1 mouse cellular context compared by ENCODE assay signal in the genomic region with DNA sequence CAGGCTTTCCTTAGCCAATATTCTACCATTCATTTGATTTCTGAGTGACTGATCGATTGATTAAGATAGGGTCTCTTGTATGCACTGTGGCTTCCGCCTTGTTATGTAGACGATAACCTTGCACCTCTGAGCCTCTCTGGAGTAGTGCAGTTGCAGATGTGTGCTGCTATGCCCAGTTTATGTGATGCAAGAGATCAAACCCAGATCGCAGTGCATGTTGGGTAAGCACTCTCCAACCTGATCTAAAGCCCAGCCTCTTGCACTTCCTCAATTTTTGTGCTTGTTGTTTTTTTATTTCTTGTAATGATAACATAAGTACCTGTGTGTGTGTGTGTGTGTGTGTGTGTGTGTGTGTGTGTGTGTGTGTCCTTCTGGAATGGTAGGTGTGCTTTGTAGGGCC.
TF ChIP-seq lines count a peak whose summit lies in the region.

No protein-coding gene starts in this region.

TF ChIP-seq in MEL, 35 proteins besides CTCF, POLR2A, EP300 and RAD21 (continued from another document):
- TF ChIP-seq MEF2A (IDR thresholded peaks at IDR 0.05; ENCODE audit: extremely low read depth, insufficient replicate concordance, low read depth, low read length, poor library complexity, severe bottlenecking) = no peak
- TF ChIP-seq GATA1 (IDR thresholded peaks at IDR 0.05; ENCODE audit: low read depth, low read length) = peak; percentile 53; the same call in 1 of the 2 replicates
- TF ChIP-seq ZNF384 (IDR thresholded peaks at IDR 0.05; ENCODE audit: low read depth, low read length) = peak; percentile 89
- peak; percentile 53; the same call in 1 of the 2 replicates for TF ChIP-seq MAZ (IDR thresholded peaks at IDR 0.05; ENCODE audit: low read depth, low read length)
- no peak for TF ChIP-seq ZC3H11A (IDR thresholded peaks at IDR 0.05; ENCODE audit: low read depth, low read length)
- TF ChIP-seq KAT2A (conservative IDR thresholded peaks at IDR 0.05; ENCODE audit: low read depth, low read length) = peak; percentile 37; the same call in 1 of the 2 replicates
- peak; percentile 36; the same call in 1 of the 2 replicates for TF ChIP-seq ZMIZ1 (IDR thresholded peaks at IDR 0.05; ENCODE audit: low read depth, low read length)
- TF ChIP-seq MAFK (IDR thresholded peaks at IDR 0.05; ENCODE audit: borderline replicate concordance, low read depth, low read length) = 0 out of 2 replicates have a peak, but pooled peaks have one; percentile 27
- 0 out of 2 replicates have a peak, but pooled peaks have one; percentile 57 for TF ChIP-seq E2F4 (IDR thresholded peaks at IDR 0.05; ENCODE audit: borderline replicate concordance, low read depth, low read length)
- TF ChIP-seq CHD1 (IDR thresholded peaks at IDR 0.05; ENCODE audit: low read depth, low read length) = no peak
- TF ChIP-seq SIN3A (IDR thresholded peaks at IDR 0.05; ENCODE audit: low read length) = peak; percentile 83
- peak; percentile 90 for TF ChIP-seq TBP (IDR thresholded peaks at IDR 0.05; ENCODE audit: low read depth, low read length)
- TF ChIP-seq RCOR1 (IDR thresholded peaks at IDR 0.05; ENCODE audit: low read depth, low read length) = peak; percentile 54
- TF ChIP-seq MXI1 (IDR thresholded peaks at IDR 0.05; ENCODE audit: low read depth, low read length) = peak; percentile 55; the same call in 1 of the 2 replicates
- peak; percentile 65 for TF ChIP-seq HCFC1 (IDR thresholded peaks at IDR 0.05; ENCODE audit: low read depth, low read length)
- no peak for TF ChIP-seq ZKSCAN1 (IDR thresholded peaks at IDR 0.05; ENCODE audit: low read depth, low read length)
- no peak for TF ChIP-seq UBTF (IDR thresholded peaks at IDR 0.05; ENCODE audit: borderline replicate concordance, insufficient read depth, low read depth, low read length)
- no peak; the same call in 1 of the 2 replicates for TF ChIP-seq USF1 (IDR thresholded peaks at IDR 0.05; ENCODE audit: low read depth, low read length)
- TF ChIP-seq MYC (IDR thresholded peaks at IDR 0.05; ENCODE audit: low read depth, low read length) = peak; percentile 83
- peak; percentile 61 for TF ChIP-seq TCF12 (IDR thresholded peaks at IDR 0.05; ENCODE audit: low read depth, low read length)
- peak; percentile 69 for TF ChIP-seq ETS1 (IDR thresholded peaks at IDR 0.05; ENCODE audit: low read depth, low read length)
- no peak for TF ChIP-seq USF2 (IDR thresholded peaks at IDR 0.05; ENCODE audit: borderline replicate concordance in 1 of 2, insufficient read depth in 1 of 2, low read depth in 1 of 2, low read length in 2 of 2)
- TF ChIP-seq BHLHE40 (IDR thresholded peaks at IDR 0.05; ENCODE audit: borderline replicate concordance, low read depth, low read length) = no peak
- no peak for TF ChIP-seq JUND (IDR thresholded peaks at IDR 0.05; ENCODE audit: low read depth, low read length)
- TF ChIP-seq POLR2AphosphoS2 (IDR thresholded peaks at IDR 0.05; ENCODE audit: low read length) = 0 out of 2 replicates have a peak, but pooled peaks have one; percentile 50
- no peak for TF ChIP-seq NRF1 (IDR thresholded peaks at IDR 0.05; ENCODE audit: insufficient read depth, low read depth, low read length, poor library complexity, severe bottlenecking)
- no peak for TF ChIP-seq GABPA (IDR thresholded peaks at IDR 0.05; ENCODE audit: low read depth, low read length)
- 0 out of 2 replicates have a peak, but pooled peaks have one; percentile 6 for TF ChIP-seq SMC3 (IDR thresholded peaks at IDR 0.05; ENCODE audit: low read depth, low read length)
- TF ChIP-seq POLR2AphosphoS5 (IDR thresholded peaks at IDR 0.05; ENCODE audit: borderline replicate concordance, low read depth, low read length) = no peak
- TF ChIP-seq TAL1 (IDR thresholded peaks at IDR 0.05; ENCODE audit: low read length) = no peak
- peak; percentile 71 for TF ChIP-seq ELF1 (IDR thresholded peaks at IDR 0.05; ENCODE audit: low read depth, low read length)
- peak; percentile 75 for TF ChIP-seq NELFE (IDR thresholded peaks at IDR 0.05; ENCODE audit: low read depth, low read length)
- 0 out of 2 replicates have a peak, but pooled peaks have one; percentile 20 for TF ChIP-seq MYB (IDR thresholded peaks at IDR 0.05; ENCODE audit: low read depth, low read length)
- TF ChIP-seq MAX (IDR thresholded peaks at IDR 0.05; ENCODE audit: low read length) = peak; percentile 79; the same call in 1 of the 2 replicates
